Mouse (Mus musculus): ENCODE results near the gene Nup43. TPM values are rescaled to one million over a fixed set of nuclear protein-coding genes. Genes with fewer than 3 reads are reported as not detected.
"Not testable (repeated sequence)": the region's sequence is repeated elsewhere in the genome, so short reads cannot be mapped to it uniquely, and the experiment has no call there.

Nup43 gene
- 7.8 and 8.0 TPM in 2 replicates for total RNA-seq (2014; rRNA removed)
- 17.5 and 17.8 TPM in 2 replicates for polyA plus RNA-seq (2015; fragmentation: Nextera tagmentation; extraction: Ambion mirVana)

GRCm38 (mm10) chr10:7667342-7667802 lies at the start of gene Nup43:
TSS of gene Nup43 (plus strand) at chr10:7667503.
- DNase-seq (ENCODE audit: low spot score) (peak; percentile 94), ATAC-seq (ENCODE audit: low FRiP score) (peak; percentile 83)
- Histone ChIP-seq H3K9ac (replicated peaks; ENCODE audit: low read length, poor library complexity, severe bottlenecking) (peak within 1 kb of the TSS; percentile 64), H3K4me1 (ENCODE audit: insufficient read depth, low read length) (peaks cover 6% of the 10 kb centered on the region; the same call in 1 of the 2 replicates), H3K27ac (ENCODE audit: low read depth, low read length) (peak within 1 kb of the TSS; percentile 57), H3K27me3 (ENCODE audit: insufficient read depth, low read length) (no peaks in the 10 kb centered on the region), H3K9me3 (ENCODE audit: low read length) (no peaks in the 10 kb centered on the region), H3K4me3 (ENCODE audit: low read depth, low read length) (peak within 1 kb of the TSS; percentile 75), H3K4me2 (ENCODE audit: low read depth, low read length, poor library complexity, severe bottlenecking) (peak within 1 kb of the TSS; percentile 67), H3K36me3 (ENCODE audit: insufficient read depth, low read length) (0 out of 2 replicates have a peak, but pooled peaks cover 2% of the 10 kb centered on the region)
- TF ChIP-seq CTCF (IDR thresholded peaks at IDR 0.05), result no peak
- 0% methylated on average over 24 of the region's 24 CpGs for whole genome bisulfite sequencing

GRCm38 (mm10) chr10:7617556-7617955 lies 49.7 kb upstream of the Nup43 start:
- H3K4me2 ChIP-seq (ENCODE audit: low read depth, low read length, poor library complexity, severe bottlenecking); H3K36me3 ChIP-seq (ENCODE audit: insufficient read depth, low read length); H3K27ac ChIP-seq (ENCODE audit: low read depth, low read length); H3K9ac ChIP-seq (replicated peaks; ENCODE audit: low read length, poor library complexity, severe bottlenecking); H3K4me3 ChIP-seq (ENCODE audit: low read depth, low read length); H3K4me1 ChIP-seq (ENCODE audit: insufficient read depth, low read length); ATAC-seq (ENCODE audit: low FRiP score); H3K9me3 ChIP-seq (ENCODE audit: low read length); DNase-seq (ENCODE audit: low spot score); H3K27me3 ChIP-seq (ENCODE audit: insufficient read depth, low read length): not testable (repeated sequence)
- 30% methylated on average over 3 of the region's 3 CpGs for WGBS

- peaks cover 1% of the 10 kb centered on the region for H3K9me3 ChIP-seq (ENCODE audit: low read length)
- ATAC-seq (ENCODE audit: low FRiP score) (peak; percentile 52; the same call in 1 of the 2 replicates), DNase-seq (ENCODE audit: low spot score) (no peak)
- H3K9ac ChIP-seq (replicated peaks; ENCODE audit: low read length, poor library complexity, severe bottlenecking), result no peak overlapping the region
- no peak for TF ChIP-seq CTCF (IDR thresholded peaks at IDR 0.05)
- peaks cover 5% of the 10 kb centered on the region for H3K36me3 ChIP-seq (ENCODE audit: insufficient read depth, low read length)
- no peak overlapping the region for H3K4me3 ChIP-seq (ENCODE audit: low read depth, low read length)
- no peak overlapping the region for H3K27ac ChIP-seq (ENCODE audit: low read depth, low read length)
- no peaks in the 10 kb centered on the region for H3K27me3 ChIP-seq (ENCODE audit: insufficient read depth, low read length)
- H3K4me1 ChIP-seq (ENCODE audit: insufficient read depth, low read length), result no peaks in the 10 kb centered on the region
- no peak overlapping the region for H3K4me2 ChIP-seq (ENCODE audit: low read depth, low read length, poor library complexity, severe bottlenecking)
- WGBS, result 72% methylated on average over 5 of the region's 5 CpGs
These were observed 47.5 kb upstream of the Nup43 start for GRCm38 (mm10) chr10:7619821-7620241.

- WGBS, result 68% methylated on average over 5 of the region's 5 CpGs
- no peaks in the 10 kb centered on the region for H3K4me1 ChIP-seq (ENCODE audit: insufficient read depth, low read length)
- H3K27ac ChIP-seq (ENCODE audit: low read depth, low read length), result no peak overlapping the region
- no peak for DNase-seq (ENCODE audit: low spot score)
- no peak for TF ChIP-seq CTCF (IDR thresholded peaks at IDR 0.05)
- H3K9me3 ChIP-seq (ENCODE audit: low read length), result no peaks in the 10 kb centered on the region
- H3K9ac ChIP-seq (replicated peaks; ENCODE audit: low read length, poor library complexity, severe bottlenecking), result no peak overlapping the region
- no peak for ATAC-seq (ENCODE audit: low FRiP score)
- peaks cover 5% of the 10 kb centered on the region for H3K36me3 ChIP-seq (ENCODE audit: insufficient read depth, low read length)
- no peaks in the 10 kb centered on the region for H3K27me3 ChIP-seq (ENCODE audit: insufficient read depth, low read length)
- H3K4me2 ChIP-seq (ENCODE audit: low read depth, low read length, poor library complexity, severe bottlenecking), result no peak overlapping the region
- H3K4me3 ChIP-seq (ENCODE audit: low read depth, low read length), result no peak overlapping the region
These were observed 46.6 kb upstream of the Nup43 start for GRCm38 (mm10) chr10:7620723-7621122.

- Histone ChIP-seq H3K9me3 (ENCODE audit: low read length) (no peaks in the 10 kb centered on the region), H3K9ac (replicated peaks; ENCODE audit: low read length, poor library complexity, severe bottlenecking) (no peak overlapping the region), H3K4me3 (ENCODE audit: low read depth, low read length) (no peak overlapping the region), H3K4me1 (ENCODE audit: insufficient read depth, low read length) (no peaks in the 10 kb centered on the region), H3K27me3 (ENCODE audit: insufficient read depth, low read length) (no peaks in the 10 kb centered on the region), H3K27ac (ENCODE audit: low read depth, low read length) (no peak overlapping the region), H3K36me3 (ENCODE audit: insufficient read depth, low read length) (peaks cover 9% of the 10 kb centered on the region), H3K4me2 (ENCODE audit: low read depth, low read length, poor library complexity, severe bottlenecking) (no peak overlapping the region)
- DNase-seq (ENCODE audit: low spot score) (no peak), ATAC-seq (ENCODE audit: low FRiP score) (no peak)
- no peak for TF ChIP-seq CTCF (IDR thresholded peaks at IDR 0.05)
- WGBS, result 96% methylated on average over 3 of the region's 3 CpGs
These were observed 44.9 kb upstream of the Nup43 start for GRCm38 (mm10) chr10:7622378-7622777.

- no peaks in the 10 kb centered on the region for H3K9me3 ChIP-seq (ENCODE audit: low read length)
- ATAC-seq (ENCODE audit: low FRiP score) (no peak), DNase-seq (ENCODE audit: low spot score) (no peak)
- no peak overlapping the region for H3K4me2 ChIP-seq (ENCODE audit: low read depth, low read length, poor library complexity, severe bottlenecking)
- WGBS, result 96% methylated on average over 3 of the region's 3 CpGs
- H3K36me3 ChIP-seq (ENCODE audit: insufficient read depth, low read length), result peaks cover 11% of the 10 kb centered on the region
- no peak overlapping the region for H3K4me3 ChIP-seq (ENCODE audit: low read depth, low read length)
- H3K27ac ChIP-seq (ENCODE audit: low read depth, low read length), result no peak overlapping the region
- no peaks in the 10 kb centered on the region for H3K27me3 ChIP-seq (ENCODE audit: insufficient read depth, low read length)
- no peaks in the 10 kb centered on the region for H3K4me1 ChIP-seq (ENCODE audit: insufficient read depth, low read length)
- TF ChIP-seq CTCF (IDR thresholded peaks at IDR 0.05), result no peak
- H3K9ac ChIP-seq (replicated peaks; ENCODE audit: low read length, poor library complexity, severe bottlenecking), result no peak overlapping the region
These were observed 43.3 kb upstream of the Nup43 start for GRCm38 (mm10) chr10:7623861-7624518.
